ENCODE assay signal across 12 mouse cellular contexts in the genomic region with DNA sequence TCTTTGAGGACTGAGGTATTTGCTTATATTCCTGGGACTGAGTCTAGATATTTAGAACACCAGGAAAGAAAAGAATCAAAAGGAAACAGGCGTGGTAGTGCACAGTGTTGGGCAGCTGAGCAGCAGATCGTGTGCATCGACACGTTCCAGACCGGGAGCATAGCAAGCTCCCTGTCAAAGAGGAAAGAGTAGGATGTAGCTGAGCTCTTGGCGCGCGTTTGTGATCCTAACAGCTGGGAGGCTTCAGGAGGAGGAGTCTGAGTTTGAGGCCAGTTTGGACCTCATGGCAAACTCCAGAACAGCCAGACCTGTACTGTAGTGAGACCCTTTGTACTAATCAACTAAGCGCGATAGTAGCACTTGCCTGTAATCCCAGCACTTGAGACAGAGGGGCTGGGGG. TPM values are rescaled to one million over a fixed set of nuclear protein-coding genes. Genes with fewer than 3 reads are reported as not detected.
DNase-seq lines count a peak whose midpoint lies in the region; ATAC-seq and TF ChIP-seq lines count a peak whose summit lies in the region.
"Had no signal": no experiment of that assay in that cellular context is flagged by ENCODE, and none has a peak within 500 bp of the region (broad histone marks: within the 10 kb centered on the region; RNA-seq: fewer than 3 reads in every experiment).

No protein-coding gene starts in this region.

- intact Hi-C loops in gastrocnemius, postnatal 14 days (cut with DNase I; ENCODE audit: low total_unique reads): no loop called here

- H3K9me3 ChIP-seq in kidney, embryonic 15.5 days (replicated peaks): no peaks in the 10 kb centered on the region
- no peaks in the 10 kb centered on the region for H3K9me3 ChIP-seq in heart, postnatal 0 days (replicated peaks; ENCODE audit: control insufficient read depth, low read length)
- H3K9me3 ChIP-seq in liver, embryonic 12.5 days (replicated peaks): no peaks in the 10 kb centered on the region

- H3K9ac ChIP-seq in kidney, embryonic 15.5 days: 0 out of 2 replicates have a peak overlapping the region, but pooled peaks have one; percentile 17
- H3K9ac ChIP-seq in heart, postnatal 0 days (replicated peaks; ENCODE audit: low read depth, low read length): no peak overlapping the region
- no peak overlapping the region for H3K9ac ChIP-seq in liver, embryonic 12.5 days

- no peak for DNase-seq in kidney, adult 11 months
- peak; percentile 43 for DNase-seq in heart, postnatal 0 days (ENCODE audit: low spot score)
- no peak for DNase-seq in embryo, embryonic 10 days (ENCODE audit: low spot score)
- DNase-seq in gastrocnemius, postnatal 14 days: no peak
- DNase-seq in layer of hippocampus, adult 2 months (ENCODE audit: low spot score in 2 of 2): no peak
- DNase-seq: right cerebral cortex, postnatal 14 days had no signal

- WGBS in kidney, embryonic 15.5 days: 57% methylated on average over 10 of the region's 10 CpGs
- 58% methylated on average over 10 of the region's 10 CpGs for WGBS in heart, postnatal 0 days
- WGBS in liver, embryonic 12.5 days (ENCODE audit: insufficient replicate concordance): 80% methylated on average over 10 of the region's 10 CpGs
- WGBS in small intestine, adult 2 months: 67% methylated on average over 10 of the region's 10 CpGs

- no peaks in the 10 kb centered on the region for H3K27me3 ChIP-seq in kidney, embryonic 15.5 days
- no peaks in the 10 kb centered on the region for H3K27me3 ChIP-seq in heart, postnatal 0 days (ENCODE audit: control insufficient read depth, insufficient read depth, low read length)
- no peaks in the 10 kb centered on the region for H3K27me3 ChIP-seq in liver, embryonic 12.5 days (replicated peaks)
- H3K27me3 ChIP-seq in small intestine, adult 2 months (ENCODE audit: control insufficient read depth, insufficient read depth, low read length): no peaks in the 10 kb centered on the region

- H3K27ac ChIP-seq in kidney, embryonic 15.5 days: peak overlapping the region; percentile 97
- H3K27ac ChIP-seq in heart, postnatal 0 days (ENCODE audit: low read depth): peak overlapping the region; percentile 84
- no peak overlapping the region for H3K27ac ChIP-seq in liver, embryonic 12.5 days
- peak overlapping the region; percentile 18 for H3K27ac ChIP-seq in small intestine, adult 2 months (ENCODE audit: insufficient read depth, low read depth, low read length)
- H3K27ac ChIP-seq in layer of hippocampus, adult 2 months: no peak overlapping the region

- no peak for TF ChIP-seq POLR2A in small intestine, adult 2 months (IDR thresholded peaks at IDR 0.05; ENCODE audit: low read depth, low read length)

- no peak for TF ChIP-seq EP300 in heart, postnatal 0 days (IDR thresholded peaks at IDR 0.05; ENCODE audit: low read depth)

- ATAC-seq in kidney, embryonic 15.5 days (replicated peaks; ENCODE audit: low FRiP score): peak; percentile 35; the same call in 1 of the 2 replicates
- ATAC-seq in heart, postnatal 0 days (ENCODE audit: insufficient read depth, low read depth): 0 out of 2 replicates have a peak, but pooled peaks have one; percentile 28
- ATAC-seq in liver, embryonic 12.5 days: no peak

- H3K4me1 ChIP-seq in kidney, embryonic 15.5 days: peaks cover 29% of the 10 kb centered on the region
- H3K4me1 ChIP-seq in heart, postnatal 0 days (ENCODE audit: control insufficient read depth, insufficient read depth): peaks cover 14% of the 10 kb centered on the region
- peaks cover 29% of the 10 kb centered on the region for H3K4me1 ChIP-seq in liver, embryonic 12.5 days
- H3K4me1 ChIP-seq in small intestine, adult 2 months (ENCODE audit: control insufficient read depth, insufficient read depth, insufficient read length, low read length): peaks cover 10% of the 10 kb centered on the region

- peaks cover 46% of the 10 kb centered on the region for H3K36me3 ChIP-seq in kidney, embryonic 15.5 days
- peaks cover 33% of the 10 kb centered on the region for H3K36me3 ChIP-seq in heart, postnatal 0 days (replicated peaks; ENCODE audit: control insufficient read depth, insufficient read depth, low read length)
- H3K36me3 ChIP-seq in liver, embryonic 12.5 days: peaks cover 46% of the 10 kb centered on the region
- H3K36me3 ChIP-seq in small intestine, adult 2 months (ENCODE audit: control insufficient read depth, insufficient read depth, low read length): peaks cover 23% of the 10 kb centered on the region

- peak overlapping the region; percentile 93 for H3K4me3 ChIP-seq in kidney, embryonic 15.5 days (replicated peaks)
- 0 out of 2 replicates have a peak overlapping the region, but pooled peaks have one; percentile 67 for H3K4me3 ChIP-seq in heart, postnatal 0 days (ENCODE audit: low read depth, low read length)
- H3K4me3 ChIP-seq in liver, embryonic 12.5 days: 0 out of 2 replicates have a peak overlapping the region, but pooled peaks have one; percentile 84
- no peak overlapping the region for H3K4me3 ChIP-seq in small intestine, adult 2 months (ENCODE audit: low read depth, low read length)
- no peak overlapping the region for H3K4me3 ChIP-seq in layer of hippocampus, adult 2 months

- peak overlapping the region; percentile 85 for H3K4me2 ChIP-seq in kidney, embryonic 15.5 days
- H3K4me2 ChIP-seq in heart, postnatal 0 days (ENCODE audit: low read depth, low read length): peak overlapping the region; percentile 92
- H3K4me2 ChIP-seq in liver, embryonic 12.5 days: peak overlapping the region; percentile 91; the same call in 1 of the 2 replicates

- TF ChIP-seq CTCF in heart, postnatal 0 days (IDR thresholded peaks at IDR 0.05; ENCODE audit: low read depth): no peak
- TF ChIP-seq CTCF in small intestine, adult 2 months (IDR thresholded peaks at IDR 0.05; ENCODE audit: extremely low read depth, insufficient read length, insufficient replicate concordance, low read depth, low read length): no peak
- TF ChIP-seq CTCF in layer of hippocampus, adult 2 months (conservative IDR thresholded peaks at IDR 0.05): no peak

RNA-seq across cellular contexts. Expression of gene Klhdc8b, which starts 0.8 kb away (rescaled TPM):
- polyA plus RNA-seq in kidney, embryonic 15.5 days (2015; fragmentation: Nextera tagmentation; extraction: Ambion mirVana): 31.0 and 37.8 TPM in 2 replicates
- total RNA-seq in heart, postnatal 0 days (2014; rRNA removed; ENCODE audit: low replicate concordance): 180 and 186 TPM in 2 replicates
- 91.6 and 92.7 TPM in 2 replicates for polyA plus RNA-seq in heart, postnatal 0 days (2015; fragmentation: Nextera tagmentation; extraction: Ambion mirVana)
- 17.7 and 18.8 TPM in 2 replicates for polyA plus RNA-seq in liver, embryonic 12.5 days (2016; fragmentation: Nextera tagmentation; extraction: Ambion mirVana)
- 13.4 and 19.7 TPM in 2 replicates for polyA plus RNA-seq in small intestine, adult 2 months (2012; rRNA removed)
- total RNA-seq in gastrocnemius, postnatal 14 days (2021): 1 to 10 TPM; 4.1 to 4.6 TPM
- total RNA-seq in layer of hippocampus, adult 2 months (2021): 10 to 100 TPM; 16.7 to 19.6 TPM

RNA-seq across cellular contexts. Expression of gene Ccdc71, which starts 1.9 kb away (rescaled TPM):
- 61.6 and 62.9 TPM in 2 replicates for polyA plus RNA-seq in kidney, embryonic 15.5 days (2015; fragmentation: Nextera tagmentation; extraction: Ambion mirVana)
- 14.0 and 24.0 TPM in 2 replicates for total RNA-seq in heart, postnatal 0 days (2014; rRNA removed; ENCODE audit: low replicate concordance)
- polyA plus RNA-seq in heart, postnatal 0 days (2015; fragmentation: Nextera tagmentation; extraction: Ambion mirVana): 25.1 and 26.2 TPM in 2 replicates
- polyA plus RNA-seq in liver, embryonic 12.5 days (2016; fragmentation: Nextera tagmentation; extraction: Ambion mirVana): 28.5 and 32.9 TPM in 2 replicates
- polyA plus RNA-seq in small intestine, adult 2 months (2012; rRNA removed): 11.8 and 20.1 TPM in 2 replicates
- 10 to 100 TPM; 15.6 to 17.5 TPM for total RNA-seq in gastrocnemius, postnatal 14 days (2021)
- 10 to 100 TPM; 36.7 to 40.6 TPM for total RNA-seq in layer of hippocampus, adult 2 months (2021)

RNA-seq across cellular contexts. Expression of gene Lamb2, which starts 17.3 kb away (rescaled TPM):
- 48.8 and 56.6 TPM in 2 replicates for polyA plus RNA-seq in kidney, embryonic 15.5 days (2015; fragmentation: Nextera tagmentation; extraction: Ambion mirVana)
- total RNA-seq in heart, postnatal 0 days (2014; rRNA removed; ENCODE audit: low replicate concordance): 161 and 182 TPM in 2 replicates
- polyA plus RNA-seq in heart, postnatal 0 days (2015; fragmentation: Nextera tagmentation; extraction: Ambion mirVana): 44.4 and 50.8 TPM in 2 replicates
- 9.8 and 10.9 TPM in 2 replicates for polyA plus RNA-seq in liver, embryonic 12.5 days (2016; fragmentation: Nextera tagmentation; extraction: Ambion mirVana)
- 22.3 and 23.3 TPM in 2 replicates for polyA plus RNA-seq in small intestine, adult 2 months (2012; rRNA removed)
- total RNA-seq in gastrocnemius, postnatal 14 days (2021): 100 to 1,000 TPM; 118 to 125 TPM
- total RNA-seq in layer of hippocampus, adult 2 months (2021): 10 to 100 TPM; 29.3 to 30.7 TPM

RNA-seq across cellular contexts. Expression of gene BC048562, which starts 25.9 kb away (rescaled TPM):
- polyA plus RNA-seq in kidney, embryonic 15.5 days (2015; fragmentation: Nextera tagmentation; extraction: Ambion mirVana): not detected in 2 replicates
- total RNA-seq in heart, postnatal 0 days (2014; rRNA removed; ENCODE audit: low replicate concordance): not detected in 2 replicates
- polyA plus RNA-seq in heart, postnatal 0 days (2015; fragmentation: Nextera tagmentation; extraction: Ambion mirVana): not detected in 2 replicates
- not detected in 2 replicates for polyA plus RNA-seq in liver, embryonic 12.5 days (2016; fragmentation: Nextera tagmentation; extraction: Ambion mirVana)
- not detected in 2 replicates for polyA plus RNA-seq in small intestine, adult 2 months (2012; rRNA removed)
- total RNA-seq in gastrocnemius, postnatal 14 days (2021): not detected
- total RNA-seq in layer of hippocampus, adult 2 months (2021): not detected
- total RNA-seq: MEL had no signal
- polyA plus RNA-seq: brain, embryonic 14.5 days; embryonic facial prominence, embryonic 14.5 days had no signal

RNA-seq across cellular contexts. Expression of gene Usp19, which starts 28.2 kb away (rescaled TPM):
- 69.3 and 78.8 TPM in 2 replicates for polyA plus RNA-seq in kidney, embryonic 15.5 days (2015; fragmentation: Nextera tagmentation; extraction: Ambion mirVana)
- total RNA-seq in heart, postnatal 0 days (2014; rRNA removed; ENCODE audit: low replicate concordance): 108 and 136 TPM in 2 replicates
- 34.8 and 38.2 TPM in 2 replicates for polyA plus RNA-seq in heart, postnatal 0 days (2015; fragmentation: Nextera tagmentation; extraction: Ambion mirVana)
- 48.0 and 52.1 TPM in 2 replicates for polyA plus RNA-seq in liver, embryonic 12.5 days (2016; fragmentation: Nextera tagmentation; extraction: Ambion mirVana)
- polyA plus RNA-seq in small intestine, adult 2 months (2012; rRNA removed): 48.5 and 84.5 TPM in 2 replicates
- total RNA-seq in gastrocnemius, postnatal 14 days (2021): 10 to 100 TPM; 85.9 to 92.0 TPM
- total RNA-seq in layer of hippocampus, adult 2 months (2021): 100 to 1,000 TPM; 154 TPM

Comparison
In these comparisons a context has a peak if more than half of its experiments do, and no peak if none do; other contexts are left out.
1. H3K27ac ChIP-seq: peak in kidney, embryonic 15.5 days (single experiment), heart, postnatal 0 days (single experiment) and small intestine, adult 2 months (single experiment); none in liver, embryonic 12.5 days (single experiment) and layer of hippocampus, adult 2 months (single experiment).
2. H3K4me3 ChIP-seq: peak in kidney, embryonic 15.5 days (single experiment), heart, postnatal 0 days (single experiment) and liver, embryonic 12.5 days (single experiment); none in small intestine, adult 2 months (single experiment) and layer of hippocampus, adult 2 months (single experiment).
3. Peak in every context shown above with its lines, with median percentiles within 50 percentile points of each other: H3K4me2 ChIP-seq.